Mouse (Mus musculus) embryonic facial prominence, embryonic 15.5 days (tissue): ENCODE data around the gene Smpd4. TPM values are rescaled to one million over a fixed set of nuclear protein-coding genes. Genes with fewer than 3 reads are reported as not detected.
A peak's percentile ranks its signal among the peaks of the same experiment; 100 is the strongest.

Experiments
- ATAC-seq: fragments of 200-750 bp; cut with Nextera tagmentation; 2 replicates; pipeline ENCODE4 v1.8.0; 2017; ENCODE audit warnings: low read depth, moderate TSS enrichment; ENCODE audit not compliant: insufficient number of reproducible peaks, low FRiP score, low TSS enrichment
- H3K27ac ChIP-seq: fragments of 300-500 bp; sonication (generic); replicated peaks from 2 replicates; pipeline ENCODE4 v1.5.1; 2015; ENCODE audit warnings: mild to moderate bottlenecking, inconsistent platforms
- H3K27me3 ChIP-seq: fragments of 300-500 bp; sonication (generic); 2 replicates; pipeline ENCODE4 v1.6.1; 2015; ENCODE audit warnings: inconsistent platforms
- H3K36me3 ChIP-seq: fragments of 300-500 bp; sonication (generic); 2 replicates; pipeline ENCODE4 v1.6.1; 2015; ENCODE audit warnings: mild to moderate bottlenecking, inconsistent platforms
- H3K4me1 ChIP-seq: fragments of 300-500 bp; sonication (generic); 2 replicates; pipeline ENCODE4 v1.6.1; 2015; ENCODE audit warnings: inconsistent platforms
- H3K4me2 ChIP-seq: fragments of 300-500 bp; sonication (generic); replicated peaks from 2 replicates; pipeline ENCODE4 v1.6.1; 2015; ENCODE audit warnings: mild to moderate bottlenecking, inconsistent platforms
- H3K4me3 ChIP-seq: fragments of 300-500 bp; sonication (generic); replicated peaks from 2 replicates; pipeline ENCODE4 v1.5.1; 2015; ENCODE audit warnings: mild to moderate bottlenecking, inconsistent platforms
- H3K9ac ChIP-seq: fragments of 300-500 bp; sonication (generic); 2 replicates; pipeline ENCODE4 v1.6.1; 2015; ENCODE audit warnings: inconsistent platforms
- H3K9me3 ChIP-seq: fragments of 300-500 bp; sonication (generic); replicated peaks from 2 replicates; pipeline ENCODE4 v1.6.1; 2016; ENCODE audit warnings: inconsistent platforms
- WGBS: fragments of 180-500 bp; shearing (Covaris S2); methylation state at CpG from one replicate; pipeline ENCODE4 v1.1.7; 2015; 5-methylcytosine and 5-hydroxymethylcytosine counted together
- polyA plus RNA-seq: library from polyadenylated mRNA; unstranded; fragments of >200 nt; fragmentation: Nextera tagmentation; extraction: Ambion mirVana; gene quantifications from 2 replicates; pipeline ENCODE4 v1.2.1, GENCODE M21; 2015

Smpd4 gene
- polyA plus RNA-seq, 1 experiment from 2014 or later = 32.5 TPM

DNA sequence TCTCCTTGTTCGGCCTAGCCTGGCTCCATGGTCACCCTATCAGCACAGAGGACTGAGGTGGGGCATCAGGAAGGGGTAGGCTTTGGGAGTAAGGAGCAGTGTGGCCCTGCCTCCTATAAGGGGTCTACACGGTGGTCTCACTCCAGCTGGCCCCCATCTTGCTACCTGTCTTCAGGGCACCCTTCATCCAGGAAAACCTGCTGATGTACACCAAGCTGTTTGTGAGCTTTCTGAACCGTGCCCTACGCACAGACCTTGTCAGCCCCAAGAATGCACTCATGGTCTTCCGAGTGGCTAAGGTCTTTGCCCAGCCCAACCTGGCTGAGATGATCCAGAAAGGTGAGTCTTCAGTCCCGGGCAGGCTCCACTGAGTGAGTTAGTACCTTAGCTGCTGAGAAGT is 20.8 kb downstream of the Smpd4 start:
- ATAC-seq = no peak
- Histone ChIP-seq H3K9me3 (no peaks in the 10 kb centered on the region), H3K36me3 (peaks cover 72% of the 10 kb centered on the region), H3K4me3 (no peak overlapping the region), H3K27ac (no peak overlapping the region), H3K9ac (no peak overlapping the region), H3K4me1 (no peaks in the 10 kb centered on the region), H3K27me3 (no peaks in the 10 kb centered on the region), H3K4me2 (no peak overlapping the region)
- 94% methylated on average over 6 of the region's 6 CpGs for WGBS

DNA sequence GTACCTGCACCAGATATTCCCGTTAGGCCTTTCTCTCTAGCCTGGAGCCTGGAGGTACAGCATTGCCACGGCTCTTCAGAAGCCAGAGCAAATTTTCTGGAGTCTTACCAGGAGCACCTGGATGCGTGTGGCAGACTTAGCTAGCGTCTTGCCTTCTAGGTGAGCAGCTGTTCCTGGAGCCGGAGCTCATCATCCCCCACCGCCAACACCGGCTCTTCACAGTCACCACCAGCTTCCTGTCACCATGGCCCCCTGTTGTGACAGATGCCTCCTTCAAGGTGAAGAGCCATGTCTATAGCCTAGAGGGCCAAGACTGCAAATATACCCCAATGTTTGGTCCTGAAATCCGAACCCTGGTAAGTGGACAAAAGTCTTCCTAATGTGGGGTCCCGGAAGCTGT is 21.6 kb downstream of the Smpd4 start:
- WGBS = 87% methylated on average over 9 of the region's 9 CpGs
- Histone ChIP-seq H3K9me3 (no peaks in the 10 kb centered on the region), H3K27ac (no peak overlapping the region), H3K4me2 (no peak overlapping the region), H3K36me3 (peaks cover 71% of the 10 kb centered on the region), H3K27me3 (no peaks in the 10 kb centered on the region), H3K9ac (no peak overlapping the region), H3K4me3 (no peak overlapping the region), H3K4me1 (no peaks in the 10 kb centered on the region)
- ATAC-seq = no peak

DNA sequence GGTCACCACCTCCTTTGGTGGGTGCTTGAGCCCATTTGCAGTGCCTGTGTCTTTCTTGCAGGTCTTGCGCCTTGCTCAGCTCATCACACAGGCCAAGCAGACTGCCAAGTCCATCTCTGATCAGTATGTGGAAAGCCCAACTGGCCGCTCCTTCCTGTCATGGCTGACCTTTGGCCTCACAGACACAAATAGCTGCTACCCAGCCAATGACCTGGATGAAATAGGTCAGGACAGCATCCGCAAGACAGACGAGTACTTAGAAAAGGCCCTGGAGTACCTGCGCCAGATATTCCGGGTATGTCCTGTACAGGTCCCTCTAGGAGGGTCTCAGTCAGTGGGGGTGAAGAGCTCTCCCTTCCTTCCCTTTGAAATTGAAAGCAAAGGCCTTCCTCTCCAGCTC is 22.1 kb downstream of the Smpd4 start:
- H3K4me2 ChIP-seq = no peak overlapping the region
- no peaks in the 10 kb centered on the region for H3K9me3 ChIP-seq
- no peak for ATAC-seq
- no peak overlapping the region for H3K27ac ChIP-seq
- H3K36me3 ChIP-seq = peaks cover 66% of the 10 kb centered on the region
- H3K4me3 ChIP-seq = no peak overlapping the region
- H3K27me3 ChIP-seq = no peaks in the 10 kb centered on the region
- WGBS = 83% methylated on average over 6 of the region's 6 CpGs
- no peak overlapping the region for H3K9ac ChIP-seq
- H3K4me1 ChIP-seq = peaks cover 5% of the 10 kb centered on the region; the same call in 1 of the 2 replicates

DNA sequence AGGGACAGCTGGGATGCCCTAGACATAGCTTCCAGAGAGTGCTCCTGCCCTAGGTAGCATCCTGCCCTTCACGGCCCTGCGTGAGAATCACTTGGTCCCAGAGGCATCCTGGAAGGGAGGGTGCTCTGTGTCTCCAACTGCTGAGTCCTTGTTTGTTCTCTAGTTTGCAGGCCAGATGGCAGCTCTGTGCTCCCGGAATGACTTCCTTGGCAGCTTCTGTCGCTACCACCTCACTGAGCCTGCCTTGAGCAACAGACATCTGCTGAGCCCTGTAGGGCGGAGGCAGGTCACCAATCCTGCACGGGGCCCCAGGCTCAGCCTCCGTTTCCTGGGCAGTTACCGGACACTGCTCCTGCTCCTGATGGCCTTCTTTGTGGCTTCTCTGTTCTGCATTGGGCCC is 23.2 kb downstream of the Smpd4 start:
- 84% methylated on average over 8 of the region's 8 CpGs for WGBS
- H3K4me3 ChIP-seq = no peak overlapping the region

DNA sequence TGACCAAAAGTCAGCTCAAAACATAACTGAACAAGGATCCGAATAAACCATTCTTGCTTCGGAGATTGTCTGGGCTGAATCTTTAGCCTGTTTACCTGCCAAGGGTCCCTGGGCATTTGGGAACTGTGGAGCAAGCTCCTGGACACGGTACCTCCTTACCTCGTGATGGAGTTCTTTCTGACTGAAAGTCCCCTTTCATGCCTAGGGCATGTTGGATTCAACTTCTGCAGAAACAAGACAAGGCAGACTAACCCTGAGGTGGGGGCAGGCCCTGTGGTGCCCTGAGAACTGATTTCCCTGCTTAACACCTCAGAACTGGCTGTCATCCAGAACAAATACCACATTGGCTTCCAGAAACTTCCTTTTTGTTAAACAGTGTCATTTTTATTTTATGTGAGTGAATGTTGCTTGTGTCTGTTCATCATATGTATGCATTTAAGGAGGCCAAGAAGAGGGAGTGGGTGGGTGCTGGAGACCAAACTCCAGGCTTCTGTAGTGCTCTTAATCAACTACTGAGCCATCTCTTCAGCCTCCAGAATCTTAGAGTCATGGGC is 24.4 kb downstream of the Smpd4 start:
- Histone ChIP-seq H3K27ac (no peak overlapping the region), H3K4me2 (no peak overlapping the region), H3K27me3 (no peaks in the 10 kb centered on the region), H3K36me3 (peaks cover 55% of the 10 kb centered on the region), H3K9ac (no peak overlapping the region), H3K9me3 (no peaks in the 10 kb centered on the region), H3K4me3 (no peak overlapping the region), H3K4me1 (peaks cover 13% of the 10 kb centered on the region)
- no peak for ATAC-seq
- 82% methylated on average over 4 of the region's 4 CpGs for WGBS

More for the DNA sequence above, 23.2 kb downstream of the Smpd4 start:
- H3K27ac ChIP-seq = no peak overlapping the region
- no peak overlapping the region for H3K9ac ChIP-seq
- peaks cover 62% of the 10 kb centered on the region for H3K36me3 ChIP-seq
- ATAC-seq = no peak
- H3K4me2 ChIP-seq = no peak overlapping the region
- H3K9me3 ChIP-seq = no peaks in the 10 kb centered on the region
- H3K4me1 ChIP-seq = peaks cover 12% of the 10 kb centered on the region
- no peaks in the 10 kb centered on the region for H3K27me3 ChIP-seq

DNA sequence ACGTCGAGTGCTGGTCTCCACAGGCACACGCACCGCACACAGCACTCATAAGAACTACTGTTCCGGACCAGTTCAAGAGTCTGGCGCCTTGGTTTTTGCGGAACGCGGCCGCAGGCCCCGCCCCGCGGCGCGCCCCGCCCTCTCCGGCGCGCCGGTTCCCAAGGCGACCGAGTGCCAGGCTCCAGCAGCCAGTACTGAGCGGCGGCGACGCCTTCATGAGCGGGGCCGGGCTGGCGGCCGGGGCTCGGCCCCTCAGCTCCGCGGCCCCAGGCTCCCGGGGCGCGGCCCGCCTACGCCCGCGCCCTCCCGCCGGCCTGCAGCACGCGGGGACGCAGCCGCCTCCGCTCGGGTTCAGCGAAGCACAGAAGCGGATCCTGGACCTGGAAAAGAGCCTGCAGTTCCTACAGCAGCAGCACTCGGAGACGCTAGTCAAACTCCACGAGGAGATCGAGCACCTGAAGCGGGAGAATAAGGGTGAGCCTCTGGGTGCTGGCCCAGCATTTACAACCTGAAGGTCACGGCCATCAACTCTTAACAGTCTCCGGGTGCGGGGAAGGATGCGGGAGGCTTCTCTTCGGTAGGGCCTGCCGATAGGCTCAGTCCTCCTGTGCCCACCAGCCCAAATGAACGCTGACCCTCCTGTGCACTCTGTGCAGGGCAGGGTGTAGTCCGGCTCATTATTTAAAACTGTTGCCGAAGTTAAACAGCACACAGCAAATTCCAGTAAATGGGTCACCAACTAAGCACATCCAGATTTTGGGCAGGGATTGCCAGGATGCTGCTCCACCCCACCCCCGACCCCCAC is 27.4 kb downstream of the Smpd4 start, which contains the start of gene Ccdc74a:
Gene Ccdc74a, plus strand, starts transcription at position 161 of the 805 bp plus-strand sequence.
- peak; percentile 94 for ATAC-seq
- peak within 1 kb of the TSS; percentile 54 for H3K9ac ChIP-seq
- no peaks in the 10 kb centered on the region for H3K9me3 ChIP-seq
- peak within 1 kb of the TSS; percentile 86 for H3K4me2 ChIP-seq
- 2% methylated on average over 65 of the region's 65 CpGs for WGBS
- peak within 1 kb of the TSS; percentile 64 for H3K4me3 ChIP-seq
- H3K4me1 ChIP-seq = peaks cover 13% of the 10 kb centered on the region
- peak within 1 kb of the TSS; percentile 69; the same call in 1 of the 2 replicates for H3K27ac ChIP-seq
- H3K36me3 ChIP-seq = peaks cover 53% of the 10 kb centered on the region
- no peaks in the 10 kb centered on the region for H3K27me3 ChIP-seq

DNA sequence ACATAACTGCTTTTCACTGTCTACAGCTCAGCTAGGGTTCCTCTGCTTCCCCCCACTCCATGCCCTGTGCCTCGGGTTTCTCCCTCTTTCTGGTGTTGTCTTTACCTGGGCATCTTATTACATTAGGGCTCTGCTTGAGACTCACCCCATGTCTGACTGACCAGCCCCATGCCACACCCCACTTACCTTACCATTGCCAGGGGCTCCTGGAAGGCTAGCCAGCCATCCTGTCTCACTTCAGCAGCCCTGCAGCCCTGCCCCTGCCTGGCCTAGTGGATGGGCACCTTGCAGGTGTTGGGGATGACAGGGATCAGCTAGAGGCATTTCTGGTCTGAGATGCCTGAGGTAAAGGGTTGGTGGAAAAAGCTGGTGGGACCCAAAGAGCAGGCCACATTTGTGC is 28.0 kb downstream of the Smpd4 start:
- peak overlapping the region; percentile 86 for H3K4me2 ChIP-seq
- no peaks in the 10 kb centered on the region for H3K27me3 ChIP-seq
- H3K27ac ChIP-seq = no peak overlapping the region
- H3K9ac ChIP-seq = no peak overlapping the region
- H3K4me1 ChIP-seq = peaks cover 13% of the 10 kb centered on the region
- no peaks in the 10 kb centered on the region for H3K9me3 ChIP-seq
- H3K36me3 ChIP-seq = peaks cover 56% of the 10 kb centered on the region
- WGBS = 10% methylated on average over 1 of the region's 1 CpGs
- H3K4me3 ChIP-seq = peak overlapping the region; percentile 64
- no peak for ATAC-seq

DNA sequence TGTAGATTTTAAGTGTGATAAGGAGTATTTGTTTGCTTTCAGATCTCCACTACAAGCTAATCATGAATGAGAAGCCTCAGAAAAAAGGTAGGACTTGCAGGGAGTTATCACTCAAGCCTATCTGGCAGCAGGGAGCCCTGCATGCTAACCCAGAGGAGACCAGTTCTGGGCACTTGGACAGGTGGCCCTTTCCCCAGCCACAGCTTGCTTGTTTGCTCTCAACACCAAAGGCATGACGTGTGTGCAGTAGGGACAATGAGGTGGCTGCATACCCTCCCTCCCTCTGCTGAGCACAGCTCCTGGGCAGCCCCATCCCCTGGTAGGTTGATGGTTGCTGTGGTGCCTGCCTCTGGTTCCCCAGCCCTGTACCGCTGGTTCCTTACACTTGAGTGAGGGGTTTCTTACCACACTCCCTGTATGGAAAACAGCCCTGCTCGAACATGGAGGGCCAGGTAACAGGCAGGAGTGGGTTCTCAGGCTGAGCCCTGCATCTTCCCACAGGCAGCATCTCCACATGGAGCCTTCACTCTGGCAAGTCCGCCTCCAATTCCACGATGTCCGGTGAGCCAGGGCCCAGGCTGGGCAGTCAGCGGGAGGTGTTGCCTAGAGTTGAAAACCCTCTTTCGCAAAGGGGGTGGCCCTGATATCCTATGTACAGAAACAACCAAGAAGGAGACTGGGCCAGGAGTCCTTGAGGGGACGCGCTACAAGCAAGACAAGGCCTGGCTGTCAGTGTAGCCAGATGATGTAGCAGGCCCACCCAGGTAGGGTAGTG is 28.6 kb downstream of the Smpd4 start:
- Histone ChIP-seq H3K4me2 (no peak overlapping the region; the same call in 1 of the 2 replicates), H3K36me3 (peaks cover 56% of the 10 kb centered on the region), H3K9ac (no peak overlapping the region), H3K4me3 (peak overlapping the region; percentile 64; the same call in 1 of the 2 replicates), H3K4me1 (peaks cover 13% of the 10 kb centered on the region), H3K9me3 (no peaks in the 10 kb centered on the region), H3K27me3 (no peaks in the 10 kb centered on the region), H3K27ac (no peak overlapping the region)
- WGBS = 90% methylated on average over 10 of the region's 10 CpGs
- ATAC-seq = no peak

DNA sequence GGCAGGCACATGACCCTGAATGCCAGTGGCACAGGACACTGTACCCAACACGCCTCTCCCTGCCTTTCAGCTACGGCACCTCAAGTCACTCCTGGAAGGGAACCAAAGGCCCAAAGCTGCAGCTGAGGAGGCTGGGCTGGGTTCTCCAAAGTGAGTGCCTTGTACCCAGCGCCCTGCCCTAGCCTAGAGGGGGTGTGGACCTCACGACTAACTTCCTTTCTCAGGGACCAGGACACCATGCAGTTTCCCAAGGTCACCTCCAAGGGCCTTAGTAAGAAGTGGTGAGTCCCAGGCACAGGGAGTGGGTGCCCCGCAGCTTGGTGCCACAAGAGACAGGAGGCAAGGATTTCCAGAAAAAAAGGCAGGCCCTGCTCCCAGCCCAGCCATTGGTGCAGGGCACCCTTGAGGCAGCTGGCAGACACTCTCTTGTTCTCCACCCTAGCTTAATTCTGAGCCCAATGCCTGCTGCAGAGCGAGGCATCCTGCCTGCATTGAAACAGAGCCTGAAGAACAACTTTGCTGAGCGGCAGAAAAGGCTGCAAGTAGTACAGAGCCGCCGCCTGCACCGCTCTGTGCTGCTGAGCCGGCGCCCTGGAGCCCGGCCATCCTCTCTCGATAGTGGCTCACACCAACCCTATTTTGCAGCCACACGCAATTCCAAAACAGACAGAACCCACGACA is 30.9 kb downstream of the Smpd4 start:
- Histone ChIP-seq H3K27ac (no peak overlapping the region), H3K4me1 (peaks cover 13% of the 10 kb centered on the region), H3K9ac (no peak overlapping the region), H3K36me3 (peaks cover 68% of the 10 kb centered on the region), H3K27me3 (no peaks in the 10 kb centered on the region), H3K9me3 (no peaks in the 10 kb centered on the region), H3K4me3 (no peak overlapping the region), H3K4me2 (no peak overlapping the region)
- no peak for ATAC-seq
- WGBS = 86% methylated on average over 16 of the region's 16 CpGs

DNA sequence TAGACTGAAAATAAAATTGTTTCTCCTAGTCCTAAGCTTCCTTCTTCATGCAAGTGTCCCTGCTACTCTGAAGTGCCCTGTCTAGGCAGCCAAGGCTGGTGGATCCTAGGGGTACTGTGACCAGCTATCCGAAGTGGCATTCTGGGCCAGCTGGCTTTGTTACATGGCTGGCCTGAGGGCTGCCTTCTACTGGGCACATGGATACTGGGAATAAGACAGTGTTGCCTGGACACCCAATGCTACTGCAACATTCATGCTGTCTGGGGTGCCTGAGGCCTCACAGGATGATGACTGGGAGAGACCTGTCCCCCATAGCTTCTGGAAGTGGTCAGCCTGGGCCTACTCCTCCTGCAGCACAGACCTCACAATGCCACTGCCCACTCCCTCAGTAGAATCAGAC is 31.6 kb downstream of the Smpd4 start:
- ATAC-seq = no peak
- Histone ChIP-seq H3K27ac (no peak overlapping the region), H3K9ac (no peak overlapping the region), H3K36me3 (peaks cover 72% of the 10 kb centered on the region), H3K4me1 (peaks cover 13% of the 10 kb centered on the region), H3K9me3 (no peaks in the 10 kb centered on the region), H3K4me3 (no peak overlapping the region), H3K4me2 (no peak overlapping the region), H3K27me3 (no peaks in the 10 kb centered on the region)
- 91% methylated on average over 1 of the region's 1 CpGs for WGBS

DNA sequence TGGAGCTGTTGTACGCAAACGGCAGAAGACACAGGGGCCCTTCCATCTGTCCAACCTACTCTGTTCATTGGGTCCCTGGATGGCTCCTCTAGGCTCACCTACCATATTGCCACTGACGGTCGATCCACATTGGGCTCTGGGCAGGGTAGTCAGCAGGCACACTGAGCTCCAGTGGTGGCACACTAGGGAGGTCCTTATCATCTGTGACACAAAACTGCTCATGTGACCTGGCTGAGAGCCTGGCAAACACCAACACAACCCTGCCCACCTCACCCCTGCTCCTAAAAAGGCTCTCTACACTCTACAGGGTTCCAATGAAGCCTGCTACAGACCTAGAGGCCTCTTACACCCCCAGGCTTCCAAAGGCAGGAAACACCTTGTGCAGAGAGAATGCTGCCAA is 33.5 kb downstream of the Smpd4 start:
- Histone ChIP-seq H3K4me2 (no peak overlapping the region), H3K4me1 (no peaks in the 10 kb centered on the region), H3K9ac (no peak overlapping the region), H3K9me3 (no peaks in the 10 kb centered on the region), H3K4me3 (no peak overlapping the region), H3K27me3 (no peaks in the 10 kb centered on the region), H3K36me3 (peaks cover 86% of the 10 kb centered on the region), H3K27ac (no peak overlapping the region)
- WGBS = 90% methylated on average over 4 of the region's 4 CpGs
- no peak for ATAC-seq
